Mouse (Mus musculus) CD8-positive naive resting alpha-beta T cell, adult 2 months (primary cell): Measurements from ENCODE around the gene Cabp4.

ENCODE experiments used
- DNase-seq, 2 experiments: peaks; one replicate each; pipeline ENCODE4 v3.0.0; 2022; ENCODE audit warnings: low read depth in 2 of 2, low spot score in 2 of 2

Cabp4 gene

DNA sequence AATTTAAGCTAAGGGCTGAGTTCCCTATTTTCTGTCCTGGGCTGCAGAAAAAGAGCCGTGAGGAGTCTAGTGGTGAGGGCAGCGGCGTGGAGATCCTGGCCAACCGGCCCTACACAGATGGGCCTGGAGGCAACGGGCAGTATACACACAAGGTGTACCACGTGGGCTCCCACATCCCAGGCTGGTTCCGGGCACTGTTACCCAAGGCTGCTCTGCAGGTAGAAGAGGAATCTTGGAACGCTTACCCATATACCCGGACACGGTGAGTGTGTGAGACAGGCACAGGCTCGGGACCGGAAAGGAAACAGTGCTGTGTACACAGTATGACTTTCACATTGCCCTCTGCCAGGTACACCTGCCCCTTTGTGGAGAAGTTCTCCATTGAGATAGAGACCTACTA lies 41.2 kb downstream of the Cabp4 start:
- no peak for DNase-seq

DNA sequence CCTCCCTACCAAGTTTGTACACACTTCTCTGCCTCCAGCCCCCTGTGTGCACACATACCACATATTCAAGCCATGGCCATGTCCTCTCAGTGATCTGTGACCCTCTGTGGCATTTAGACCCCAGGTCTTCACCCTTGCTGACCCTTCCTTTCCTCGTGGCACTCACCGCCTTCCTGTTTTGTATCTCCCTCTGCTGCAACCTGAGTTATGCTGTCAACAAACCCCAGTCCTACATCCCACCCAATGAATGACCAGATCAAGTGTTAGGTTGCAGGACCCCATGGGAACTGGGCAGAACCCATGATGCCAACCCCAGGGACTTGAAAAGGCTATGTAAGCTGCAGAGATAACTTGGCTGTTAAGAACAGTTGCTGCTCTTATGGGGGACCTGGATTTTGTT lies 41.8 kb downstream of the Cabp4 start:
- DNase-seq: no peak

DNA sequence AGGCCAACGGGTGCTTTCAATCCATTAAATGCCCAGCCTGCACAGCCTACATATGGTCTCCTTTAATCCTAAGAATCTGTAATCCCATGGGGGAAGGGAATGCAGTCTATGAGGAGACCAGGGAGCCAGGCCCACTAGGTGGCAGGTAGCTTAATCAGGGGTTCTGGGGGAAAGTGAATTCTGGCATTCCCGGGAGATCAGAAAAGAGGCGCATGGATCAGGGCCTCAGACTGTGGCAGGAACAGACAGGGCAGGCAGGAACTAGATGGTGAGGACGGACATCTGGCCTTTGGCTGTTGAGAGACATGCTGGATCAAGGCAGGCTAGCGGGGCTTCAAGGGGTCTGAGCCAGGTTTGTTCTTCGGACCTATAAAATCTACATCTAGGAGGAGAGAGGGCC lies 42.4 kb downstream of the Cabp4 start:
- DNase-seq: no peak

DNA sequence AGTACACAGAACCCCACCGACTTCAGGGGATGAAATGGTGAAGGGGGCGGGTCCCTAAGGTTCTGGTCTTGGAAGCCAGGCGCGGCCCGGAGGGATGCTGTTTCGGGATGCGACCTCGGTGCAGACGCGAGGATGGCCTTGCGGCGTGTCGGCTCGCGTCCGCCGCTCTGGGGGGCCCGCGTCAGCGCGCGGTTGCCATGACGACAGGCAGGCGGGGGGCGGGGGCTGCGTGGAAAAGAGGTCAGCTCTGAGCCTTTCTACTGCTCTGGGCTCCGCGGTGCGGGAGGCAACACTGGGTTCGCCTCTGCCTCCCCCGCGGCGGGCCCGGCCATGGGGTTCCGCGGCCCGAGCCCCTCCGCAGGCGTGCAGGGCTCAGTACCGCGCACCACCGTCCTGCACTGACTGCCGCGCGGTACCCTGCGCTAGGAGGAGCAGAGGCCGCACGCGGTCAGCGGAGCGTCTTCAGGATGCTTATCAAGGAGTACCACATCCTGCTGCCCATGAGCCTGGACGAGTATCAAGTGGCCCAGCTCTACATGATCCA lies 43.0 kb downstream of the Cabp4 start:
- peak in 1 of 2 experiments; percentile 44 for DNase-seq

DNA sequence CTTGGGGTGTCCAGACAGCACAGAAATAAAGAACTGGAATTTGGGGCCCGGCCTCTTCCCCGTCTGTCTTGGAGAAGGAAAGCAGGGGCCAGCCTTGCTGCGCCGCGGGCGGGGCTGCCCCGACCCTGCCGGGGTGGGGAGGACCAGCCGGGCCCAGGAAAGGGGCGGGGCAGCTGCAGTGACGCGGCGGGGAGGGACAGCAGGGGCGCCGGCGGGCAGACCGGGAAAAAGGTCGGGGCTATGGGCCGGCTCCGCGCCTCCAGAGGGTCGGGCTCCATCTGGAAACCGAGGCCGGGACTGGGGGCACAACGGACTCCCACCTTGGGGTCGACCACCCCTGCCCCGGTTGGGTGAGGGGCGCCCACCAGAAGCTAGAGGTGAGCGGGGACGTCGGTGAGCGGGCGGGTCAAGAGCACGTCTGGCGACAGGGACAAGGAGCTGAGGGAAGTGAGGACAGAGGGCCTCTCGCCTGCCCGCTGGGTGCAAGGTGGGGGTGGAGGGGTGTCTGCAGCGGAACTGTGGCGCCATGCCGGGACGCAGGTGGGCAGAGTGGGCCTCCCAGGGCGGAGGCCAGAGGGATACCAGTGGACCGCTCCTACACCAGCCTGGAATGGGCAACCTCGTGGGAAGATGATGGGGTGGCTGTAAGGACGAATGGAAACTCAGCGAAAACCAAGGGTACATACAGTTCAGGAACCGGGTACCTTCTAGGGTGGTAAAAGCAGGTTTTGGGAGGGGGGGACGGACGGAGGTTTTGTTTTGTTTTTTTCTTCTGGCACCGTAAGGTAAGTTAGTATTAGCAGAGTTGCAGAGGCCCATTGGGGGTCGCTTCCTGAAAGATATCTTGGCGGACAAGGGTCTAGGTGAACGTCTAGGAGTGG lies 43.8 kb downstream of the Cabp4 start, which contains the start of gene Pitpnm1:
Gene Pitpnm1, plus strand, starts transcription at position 162 of the 881 bp plus-strand sequence.
- peak; percentile 28 to 31 for DNase-seq

DNA sequence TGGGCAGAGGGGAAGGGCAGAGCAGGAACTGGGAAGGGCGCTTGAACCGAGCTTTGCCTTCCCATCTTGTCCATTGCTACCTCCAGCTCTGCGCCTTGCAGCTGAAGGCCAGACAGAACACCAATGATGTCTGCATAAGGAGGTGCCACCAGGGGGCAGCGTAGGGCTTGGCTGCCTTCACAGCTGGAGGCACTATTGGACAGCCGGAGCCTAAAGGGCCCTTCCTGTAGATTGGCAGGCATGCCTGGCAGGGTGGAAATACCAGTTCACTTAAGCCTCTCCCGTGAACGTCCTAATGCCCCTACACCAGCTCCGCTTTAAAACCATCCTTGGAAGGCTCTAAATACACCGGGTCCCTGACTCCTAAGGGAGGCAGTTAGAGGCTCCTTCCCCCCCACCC lies 44.8 kb downstream of the Cabp4 start:
- peak; percentile 88 to 95 for DNase-seq

DNA sequence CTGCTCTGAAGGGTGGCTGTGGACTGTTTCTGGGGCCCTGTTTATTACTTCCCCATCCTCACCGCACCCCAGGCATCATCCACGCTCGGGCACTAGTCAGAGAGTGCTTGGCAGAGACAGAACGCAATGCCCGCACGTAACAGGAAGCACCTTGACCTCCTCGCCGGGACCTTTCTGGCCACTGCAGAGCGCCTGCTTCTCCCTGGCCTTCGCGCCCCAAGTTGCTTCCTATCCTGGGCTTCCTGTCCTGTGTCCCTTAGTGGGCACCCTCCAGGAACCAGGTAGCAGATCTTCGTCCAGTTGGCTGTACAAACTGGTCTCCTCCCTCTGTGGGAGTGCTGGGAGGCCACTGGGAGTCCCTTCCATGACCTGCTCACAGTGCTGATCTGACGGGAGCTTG lies 45.4 kb downstream of the Cabp4 start:
- DNase-seq: no peak

DNA sequence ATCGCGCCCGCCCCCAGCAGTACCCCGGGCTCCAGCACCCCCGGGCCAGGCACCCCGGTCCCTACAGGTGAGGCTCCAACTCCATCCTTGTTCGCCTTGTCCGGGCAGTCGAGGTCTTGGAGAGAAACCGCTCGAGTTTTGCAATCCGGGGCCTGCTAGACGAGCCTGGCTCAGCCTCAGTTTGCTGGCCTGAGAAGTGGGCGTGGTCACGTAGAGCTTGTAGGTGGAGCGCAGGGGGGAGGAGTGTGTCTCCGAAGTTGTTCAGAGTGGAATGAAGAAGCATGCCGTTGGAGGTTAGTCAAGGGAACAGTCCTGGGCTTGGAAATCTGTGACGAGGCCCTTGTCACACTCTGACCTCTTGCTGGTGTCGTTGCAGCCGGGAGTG lies 46.4 kb downstream of the Cabp4 start:
- DNase-seq: peak in 1 of 2 experiments; percentile 64

DNA sequence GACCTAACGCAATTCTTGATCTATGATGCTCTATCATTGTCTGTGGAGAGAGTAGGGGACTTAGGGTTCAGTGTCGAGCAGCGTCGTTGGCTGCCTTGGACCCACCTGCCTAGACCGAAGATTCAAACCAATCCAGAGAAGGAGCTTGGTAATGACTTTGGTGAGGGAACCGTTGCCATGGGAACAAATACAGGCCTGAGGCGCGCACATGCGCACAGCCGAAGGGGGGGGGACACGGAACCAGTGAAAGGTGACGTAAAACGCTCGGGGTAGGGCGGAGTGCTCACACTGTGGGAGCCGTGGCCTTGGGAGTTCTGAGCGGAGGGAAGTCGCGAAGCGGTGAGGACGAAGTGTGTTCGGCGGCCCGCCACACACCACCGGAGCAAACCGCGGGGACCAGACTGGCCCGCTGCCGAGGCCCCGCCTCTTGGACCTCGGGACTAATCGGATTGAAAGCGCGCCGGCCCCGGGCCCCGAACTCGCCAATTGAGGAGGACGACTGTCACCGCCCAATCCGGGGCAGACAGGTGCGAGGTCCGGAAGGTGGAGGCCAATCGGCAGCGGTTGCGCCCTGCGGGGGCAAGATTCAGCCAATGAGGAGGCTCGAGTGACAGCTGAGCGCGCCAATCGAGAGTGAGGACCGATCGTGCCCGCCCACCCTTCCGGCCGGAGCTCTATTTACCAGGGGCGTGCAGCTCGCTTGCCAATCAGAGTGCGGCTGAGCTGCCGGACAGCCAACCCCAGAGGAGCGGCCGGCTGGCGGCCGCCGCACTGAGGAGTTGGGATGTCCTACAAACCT lies 47.0 kb downstream of the Cabp4 start, which contains the start of gene Cdk2ap2:
Gene Cdk2ap2, plus strand, starts transcription at position 541 of the 799 bp plus-strand sequence.
- DNase-seq: peak; percentile 96 to 97

DNA sequence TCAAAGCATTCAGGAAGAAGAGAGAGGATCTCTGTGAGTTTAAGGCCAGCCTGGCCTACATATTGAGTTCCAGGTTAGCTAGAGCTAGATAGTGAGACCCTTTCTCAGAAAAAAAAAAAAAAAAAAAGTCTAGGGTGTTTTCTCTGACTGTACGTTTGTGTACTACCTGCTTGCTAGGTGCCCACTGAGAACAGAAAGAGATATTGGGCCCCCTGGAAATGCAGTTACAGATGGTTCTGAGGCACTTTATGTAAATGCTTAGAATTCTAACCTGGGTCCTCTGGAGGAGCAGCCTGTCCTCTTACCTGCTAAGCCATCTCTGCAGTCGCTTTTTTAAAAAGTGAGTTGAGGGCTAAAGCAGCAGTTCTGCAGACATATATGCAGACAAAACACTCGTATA lies 48.0 kb downstream of the Cabp4 start:
- DNase-seq: no peak

DNA sequence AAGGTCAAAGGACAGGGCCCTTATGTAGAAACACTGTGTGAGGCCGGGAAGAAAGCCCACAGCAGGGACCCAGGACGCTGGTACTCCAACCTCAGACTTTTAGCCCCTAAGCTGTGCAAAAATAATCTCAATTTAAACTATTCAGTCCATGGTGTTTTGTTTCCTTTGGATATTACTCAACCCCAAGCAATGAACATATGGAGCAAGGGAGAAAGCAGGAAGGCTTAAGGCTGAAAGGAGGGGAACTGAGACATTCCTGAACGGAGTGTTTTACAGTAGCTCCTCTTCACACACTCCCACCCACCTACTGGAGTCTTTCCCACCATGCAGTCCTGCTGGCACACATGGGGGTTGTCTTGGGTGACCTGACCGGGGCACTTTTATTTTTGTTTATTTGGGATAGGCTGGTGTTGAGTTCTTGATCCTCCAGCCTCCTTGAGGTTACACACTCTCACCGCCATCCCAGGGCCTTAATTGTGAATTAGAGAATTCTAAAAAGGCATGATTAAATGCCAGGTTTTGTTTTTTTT lies 49.0 kb downstream of the Cabp4 start:
- DNase-seq: no peak

DNA sequence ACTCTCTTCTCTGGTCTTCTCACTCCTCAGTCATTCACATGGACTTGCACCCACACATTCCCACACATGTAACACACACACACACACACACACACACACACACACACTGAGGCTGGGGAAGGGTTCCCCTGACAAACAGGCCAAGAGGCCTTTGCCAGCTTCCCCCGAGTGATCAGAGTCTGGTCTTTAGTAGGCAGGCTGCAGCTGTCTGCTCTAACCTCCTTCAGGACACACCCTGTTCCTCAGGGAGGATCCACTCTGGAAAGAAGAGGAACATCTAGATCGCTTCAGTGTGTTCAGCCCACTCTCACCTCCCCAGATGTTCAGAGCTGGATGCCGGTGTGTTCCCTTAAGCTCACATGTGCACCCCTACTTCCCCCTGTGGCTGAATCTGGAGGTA lies 49.5 kb downstream of the Cabp4 start:
- DNase-seq: no peak

DNA sequence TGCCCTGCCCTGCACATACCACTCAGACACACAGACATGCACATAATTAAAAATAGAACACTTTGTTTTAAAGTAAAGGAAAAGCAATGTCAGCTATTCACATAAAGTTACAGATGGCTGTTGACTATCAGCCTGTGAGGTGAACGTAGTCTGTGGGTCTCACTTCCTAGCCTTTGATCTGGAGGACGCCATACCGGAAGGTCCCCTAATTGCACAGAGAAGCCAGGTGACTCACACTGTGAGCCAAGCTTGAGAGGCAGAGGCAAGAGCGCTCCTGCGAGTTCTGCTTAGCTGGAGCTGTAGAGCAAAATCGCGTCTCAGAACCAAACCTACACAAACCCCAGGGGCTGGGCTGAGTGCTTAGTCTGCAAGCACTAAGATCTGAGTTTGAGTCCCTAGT lies 50.1 kb downstream of the Cabp4 start:
- DNase-seq: peak; percentile 42 to 50

DNA sequence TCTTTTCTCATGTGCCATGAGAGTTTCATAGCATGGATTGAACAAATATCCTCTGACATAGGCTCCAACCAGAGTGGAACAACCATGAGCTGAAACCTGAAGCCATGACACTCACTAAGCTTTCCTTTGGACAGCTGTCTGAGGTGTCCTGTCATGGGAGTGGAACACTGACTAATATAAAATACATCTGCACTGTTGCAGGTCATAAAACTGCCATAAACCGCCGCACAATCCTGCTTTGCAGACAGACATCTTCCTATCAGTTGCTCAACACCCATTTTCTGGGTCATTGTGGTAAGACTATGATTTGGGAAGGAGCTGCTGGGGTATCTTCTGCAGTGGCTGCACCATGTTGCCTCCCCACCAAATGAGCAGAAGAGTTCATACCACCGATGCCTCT lies 51.1 kb downstream of the Cabp4 start:
- DNase-seq: no peak

DNA sequence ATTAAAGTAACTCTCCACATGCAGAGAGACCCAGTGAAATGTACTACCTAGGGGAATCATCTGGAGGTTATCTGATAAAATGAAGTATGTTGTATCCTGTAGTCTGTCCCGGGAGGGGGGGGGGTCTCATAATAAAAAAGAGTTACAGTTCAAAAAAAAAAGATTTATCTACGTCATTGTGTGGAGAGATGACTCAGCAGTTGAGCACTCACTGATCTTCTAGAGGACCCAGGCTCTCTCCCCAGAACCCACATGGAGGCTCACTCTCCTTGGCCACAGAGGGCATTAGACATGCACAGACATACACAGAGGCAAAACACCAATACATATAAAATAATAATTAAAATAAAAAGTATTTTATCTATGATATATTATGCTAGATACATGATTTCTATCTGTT lies 52.5 kb downstream of the Cabp4 start:
- DNase-seq: no peak

DNA sequence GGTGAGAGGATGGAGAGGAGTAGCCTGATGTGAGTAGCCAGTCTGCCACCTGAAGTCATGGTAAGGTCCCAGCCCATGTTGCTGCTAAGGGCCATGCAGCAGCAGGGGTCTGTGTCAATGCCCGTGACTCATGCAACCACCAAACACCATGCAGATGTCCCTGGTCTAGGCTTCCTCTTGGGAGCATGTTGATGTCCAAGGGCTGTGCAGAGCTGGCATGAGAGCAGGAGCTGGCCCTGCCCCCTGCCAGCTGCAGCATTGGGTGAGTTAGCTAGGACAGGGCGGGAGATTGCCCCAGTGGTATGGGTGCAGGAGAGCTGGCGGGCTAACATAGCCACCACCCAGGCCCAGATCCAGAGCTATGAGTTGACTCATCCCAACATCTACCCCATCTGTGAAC lies 53.4 kb downstream of the Cabp4 start:
- DNase-seq: no peak

DNA sequence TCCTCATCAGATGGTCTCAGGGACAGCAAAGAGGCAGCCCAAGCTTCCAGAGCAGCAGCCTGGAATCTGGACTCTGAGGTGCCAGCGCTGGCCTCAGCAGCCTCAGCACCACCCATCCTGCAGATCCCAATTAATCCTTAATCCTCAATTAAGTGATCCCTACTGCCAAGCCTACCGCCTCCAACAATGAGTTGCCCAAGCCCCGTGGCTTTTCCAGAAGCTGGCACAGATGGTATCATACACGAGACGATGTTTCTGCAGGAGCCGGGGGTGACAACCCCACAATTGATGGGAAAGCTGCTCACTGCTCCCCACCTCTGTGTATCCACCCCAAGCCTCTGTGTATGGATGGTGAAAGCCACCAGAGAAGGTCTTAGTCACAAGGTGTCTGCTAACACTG lies 54.7 kb downstream of the Cabp4 start:
- no peak for DNase-seq

DNA sequence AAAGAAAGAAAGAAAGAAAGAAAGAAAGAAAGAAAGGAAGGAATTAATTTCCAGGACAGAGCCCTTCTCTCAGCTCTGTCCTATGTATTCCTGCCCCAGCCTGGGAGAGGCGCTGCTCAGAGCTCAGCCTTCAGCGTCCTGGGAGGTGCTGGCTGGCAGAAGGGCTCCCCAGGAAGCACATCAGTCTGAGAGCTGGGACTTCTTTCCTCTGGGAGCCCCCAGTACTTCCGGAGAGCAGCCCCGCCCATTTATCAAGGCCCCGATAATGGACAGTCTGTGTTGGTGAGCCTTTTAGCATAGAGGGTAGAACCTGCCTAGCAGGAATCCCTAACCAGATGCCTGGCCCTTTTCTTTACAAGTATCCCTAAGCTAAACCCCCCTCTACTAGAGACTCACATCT lies 55.7 kb downstream of the Cabp4 start:
- DNase-seq: no peak

DNA sequence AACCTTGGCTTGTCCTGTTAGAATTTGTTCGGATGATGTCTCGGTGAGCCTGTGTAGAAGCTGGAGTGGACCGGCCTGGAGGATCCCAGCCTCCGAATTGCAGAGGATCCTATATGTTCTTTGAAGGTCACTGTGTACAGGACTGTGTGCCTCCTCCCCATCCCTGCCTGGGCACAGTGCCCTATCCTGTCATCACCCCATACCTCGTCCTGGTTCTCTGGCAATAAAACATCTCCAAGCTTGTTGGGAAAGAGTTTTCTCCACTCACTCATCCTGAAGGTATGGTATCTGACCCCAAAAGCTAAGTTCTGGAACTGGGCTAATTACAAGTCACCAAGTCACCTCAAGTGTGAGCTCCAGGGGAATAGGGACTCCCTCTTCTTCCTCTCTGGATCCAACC lies 56.7 kb downstream of the Cabp4 start:
- no peak for DNase-seq

DNA sequence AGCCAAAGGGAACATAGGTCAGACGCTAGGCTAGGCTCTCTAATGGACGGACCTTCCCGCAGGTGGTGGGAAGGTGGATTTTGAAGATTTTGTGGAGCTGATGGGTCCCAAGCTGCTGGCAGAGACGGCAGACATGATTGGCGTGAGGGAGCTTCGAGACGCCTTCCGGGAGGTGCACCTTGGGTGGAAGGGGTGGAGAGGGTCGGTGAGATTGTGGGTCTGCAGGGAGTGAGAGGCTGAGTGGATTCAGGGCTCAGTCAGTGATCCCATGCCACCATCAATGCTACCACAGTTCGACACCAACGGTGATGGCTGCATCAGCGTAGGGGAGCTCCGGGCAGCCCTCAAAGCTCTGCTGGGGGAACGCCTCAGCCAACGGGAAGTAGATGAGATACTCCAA lies 57.7 kb downstream of the Cabp4 start:
- DNase-seq: no peak
